Mouse (Mus musculus): ENCODE data around the gene Lig1.

The Lig1 gene

GRCm38 (mm10) chr7:13311401-13311800, 34.3 kb downstream of the Lig1 start:
- DNase-seq, result no peak

DNA sequence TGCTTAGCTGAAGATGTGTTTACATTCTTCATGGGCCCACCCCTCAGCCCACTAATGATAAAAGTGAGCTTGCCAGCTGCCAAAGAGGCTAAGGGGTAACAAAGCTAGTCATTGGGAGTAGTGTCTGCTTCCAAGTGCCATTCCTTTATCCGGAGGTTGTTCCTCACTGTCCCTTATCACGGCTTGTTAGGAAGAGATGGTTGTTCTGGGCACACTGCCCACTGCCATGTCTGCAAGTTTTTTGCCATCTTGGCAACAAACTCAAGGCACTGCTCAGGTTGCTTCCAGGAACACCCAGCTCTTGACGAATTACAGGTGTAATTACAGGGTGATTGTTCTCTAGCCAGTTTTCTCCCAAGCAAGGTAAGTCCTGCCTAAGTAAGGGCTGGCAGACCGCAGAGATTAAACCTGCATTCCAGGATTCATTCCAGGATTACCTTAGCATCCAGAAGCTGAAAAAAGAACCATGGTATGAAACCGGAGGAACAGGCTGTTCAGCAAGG, 37.1 kb downstream of the Lig1 start:
- no peak for DNase-seq

DNA sequence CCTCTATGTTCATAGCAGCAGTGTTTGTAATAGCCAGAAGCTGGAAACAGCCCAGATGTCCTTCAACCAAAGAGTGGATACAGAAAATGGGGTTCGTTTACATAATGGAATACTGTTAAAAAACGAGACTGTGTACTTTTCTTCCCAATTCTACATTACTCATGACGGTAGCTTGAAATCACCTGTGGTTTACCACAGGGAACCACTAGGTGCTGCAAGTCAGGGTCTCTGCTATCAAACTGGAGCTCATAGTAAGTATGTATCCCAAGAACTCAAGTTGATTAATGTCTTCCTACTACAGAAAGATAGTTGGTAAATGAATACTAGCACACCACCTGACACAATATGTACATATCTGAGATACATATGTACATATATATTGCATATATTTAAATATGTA, 44.3 kb downstream of the Lig1 start:
- DNase-seq, result no peak

GRCm38 (mm10) chr7:13324316-13324715, 47.2 kb downstream of the Lig1 start, which contains the start of gene Pla2g4c:
Gene Pla2g4c (plus strand): TSS chr7:13324655.
- DNase-seq, result no peak

DNA sequence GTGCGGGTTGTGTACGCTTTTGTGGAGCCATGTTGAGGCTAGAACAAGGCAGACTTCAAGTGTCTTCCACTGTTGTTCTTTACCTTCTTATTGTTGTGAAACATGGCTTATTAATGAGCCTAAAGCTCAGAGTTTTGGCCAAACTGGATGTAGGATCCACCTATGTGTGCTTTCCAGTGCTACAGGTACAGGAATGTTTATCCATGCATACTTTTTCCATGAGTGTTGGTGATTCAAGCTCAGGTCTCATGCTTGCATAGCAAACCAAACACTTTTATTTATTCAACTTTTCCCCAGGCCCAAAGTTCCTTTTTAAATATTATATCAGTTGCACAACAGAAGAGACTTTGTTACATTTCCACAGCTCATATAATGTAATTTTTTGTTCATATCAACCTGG, 53.5 kb downstream of the Lig1 start:
- DNase-seq, result no peak

- no peak for DNase-seq
These were observed 78.9 kb downstream of the Lig1 start for GRCm38 (mm10) chr7:13355943-13356342.
